Mouse (Mus musculus) kidney, postnatal 0 days (tissue): ENCODE results near the gene Rpl9-ps6. TPM values are rescaled to one million over a fixed set of nuclear protein-coding genes. Genes with fewer than 3 reads are reported as not detected.

Source experiments
- ATAC-seq: fragments of 200-750 bp; cut with Nextera tagmentation; replicated peaks from 2 replicates; pipeline ENCODE4 v1.8.0; 2017; ENCODE audit warnings: low read depth, moderate number of reproducible peaks, moderate TSS enrichment, moderate library complexity; ENCODE audit not compliant: low FRiP score
- DNase-seq: peaks from one replicate; pipeline ENCODE4 v3.0.0-alpha.2; 2016; ENCODE audit warnings: low spot score
- H3K27ac ChIP-seq: fragments of 300-500 bp; sonication (generic); 2 replicates; pipeline ENCODE4 v1.5.1; 2014; ENCODE audit warnings: mild to moderate bottlenecking
- H3K27me3 ChIP-seq: fragments of 300-500 bp; sonication (generic); 2 replicates; pipeline ENCODE4 v1.6.1; 2014; ENCODE audit warnings: low read length, mixed read lengths; ENCODE audit not compliant: insufficient read depth
- H3K36me3 ChIP-seq: fragments of 300-500 bp; sonication (generic); 2 replicates; pipeline ENCODE4 v1.6.1; 2014; ENCODE audit warnings: low read length, mixed read lengths; ENCODE audit not compliant: insufficient read depth
- H3K4me1 ChIP-seq: fragments of 300-500 bp; sonication (generic); replicated peaks from 2 replicates; pipeline ENCODE4 v1.6.1; 2014; ENCODE audit warnings: antibody characterized with exemption, low read length, mixed read lengths; ENCODE audit not compliant: insufficient read depth
- H3K4me2 ChIP-seq: fragments of 300-500 bp; sonication (generic); 2 replicates; pipeline ENCODE4 v1.6.1; 2014; ENCODE audit warnings: mild to moderate bottlenecking, low read length, moderate library complexity, mixed read lengths
- H3K4me3 ChIP-seq: fragments of 300-500 bp; sonication (generic); replicated peaks from 2 replicates; pipeline ENCODE4 v1.5.1; 2014; ENCODE audit warnings: low read depth, low read length
- H3K9ac ChIP-seq: fragments of 300-500 bp; sonication (generic); 2 replicates; pipeline ENCODE4 v1.6.1; 2014; ENCODE audit warnings: low read depth, low read length
- H3K9me3 ChIP-seq: fragments of 300-500 bp; sonication (generic); replicated peaks from 2 replicates; pipeline ENCODE4 v1.6.1; 2016; ENCODE audit warnings: low read length, inconsistent platforms, mixed read lengths
- CTCF ChIP-seq: IDR thresholded peaks from 2 replicates; pipeline ENCODE4 v1.5.1; 2016; ENCODE audit warnings: antibody characterized with exemption, low read depth, mild to moderate bottlenecking, moderate library complexity
- WGBS: fragments of 180-500 bp; shearing (Covaris S2); extraction: QIAGEN DNeasy Blood & Tissue Kit; methylation state at CpG from one replicate; pipeline ENCODE4 v1.1.7; 2014; 5-methylcytosine and 5-hydroxymethylcytosine counted together
- polyA plus RNA-seq: library from polyadenylated mRNA; unstranded; fragments of >200 nt; fragmentation: Nextera tagmentation; extraction: Ambion mirVana; gene quantifications from 2 replicates; pipeline ENCODE4 v1.2.1, GENCODE M21; 2015

The Rpl9-ps6 gene
- polyA plus RNA-seq, 1 experiment from 2014 or later: 154 TPM

GRCm38 (mm10) chr19:32506081-32506480 is 39.7 kb upstream of the Rpl9-ps6 start:
- DNase-seq: no peak
- WGBS: 83% methylated on average over 8 of the region's 8 CpGs

GRCm38 (mm10) chr19:32501414-32501813 is 35.0 kb upstream of the Rpl9-ps6 start:
- Histone ChIP-seq H3K27ac (no peak overlapping the region), H3K4me1 (no peaks in the 10 kb centered on the region), H3K9ac (no peak overlapping the region), H3K4me3 (no peak overlapping the region), H3K27me3 (no peaks in the 10 kb centered on the region), H3K9me3 (no peaks in the 10 kb centered on the region), H3K36me3 (no peaks in the 10 kb centered on the region), H3K4me2 (no peak overlapping the region)
- DNase-seq (peak; percentile 51), ATAC-seq (no peak)
- 74% methylated on average over 6 of the region's 6 CpGs for WGBS
- peak; percentile 69 for TF ChIP-seq CTCF

More at GRCm38 (mm10) chr19:32506081-32506480, 39.7 kb upstream of the Rpl9-ps6 start:
- TF ChIP-seq CTCF: no peak
- ATAC-seq: no peak
- no peaks in the 10 kb centered on the region for H3K27me3 ChIP-seq
- H3K9me3 ChIP-seq: no peaks in the 10 kb centered on the region
- no peak overlapping the region for H3K4me2 ChIP-seq
- peaks cover 3% of the 10 kb centered on the region; the same call in 1 of the 2 replicates for H3K36me3 ChIP-seq
- H3K9ac ChIP-seq: no peak overlapping the region
- H3K4me1 ChIP-seq: no peaks in the 10 kb centered on the region
- H3K27ac ChIP-seq: no peak overlapping the region
- H3K4me3 ChIP-seq: no peak overlapping the region

- Histone ChIP-seq H3K27ac (no peak overlapping the region), H3K27me3 (no peaks in the 10 kb centered on the region), H3K9me3 (no peaks in the 10 kb centered on the region), H3K36me3 (0 out of 2 replicates have a peak, but pooled peaks cover 8% of the 10 kb centered on the region), H3K9ac (no peak overlapping the region), H3K4me2 (no peak overlapping the region), H3K4me1 (no peaks in the 10 kb centered on the region), H3K4me3 (no peak overlapping the region)
- 66% methylated on average over 5 of the region's 5 CpGs for WGBS
- ATAC-seq (no peak; the same call in 1 of the 2 replicates), DNase-seq (peak; percentile 28)
- no peak for TF ChIP-seq CTCF
Measured at GRCm38 (mm10) chr19:32498002-32498401, 31.6 kb upstream of the Rpl9-ps6 start.

GRCm38 (mm10) chr19:32497411-32497810 is 31.0 kb upstream of the Rpl9-ps6 start:
- no peak overlapping the region for H3K27ac ChIP-seq
- WGBS: 78% methylated on average over 6 of the region's 6 CpGs
- DNase-seq (no peak), ATAC-seq (no peak)
- H3K27me3 ChIP-seq: no peaks in the 10 kb centered on the region
- no peak overlapping the region for H3K4me2 ChIP-seq
- no peaks in the 10 kb centered on the region for H3K4me1 ChIP-seq
- H3K4me3 ChIP-seq: no peak overlapping the region
- TF ChIP-seq CTCF: no peak
- 0 out of 2 replicates have a peak, but pooled peaks cover 8% of the 10 kb centered on the region for H3K36me3 ChIP-seq
- no peaks in the 10 kb centered on the region for H3K9me3 ChIP-seq
- no peak overlapping the region for H3K9ac ChIP-seq

- Histone ChIP-seq H3K9ac (no peak overlapping the region), H3K4me3 (no peak overlapping the region), H3K4me1 (no peaks in the 10 kb centered on the region), H3K36me3 (0 out of 2 replicates have a peak, but pooled peaks cover 8% of the 10 kb centered on the region), H3K9me3 (no peaks in the 10 kb centered on the region), H3K4me2 (no peak overlapping the region), H3K27me3 (no peaks in the 10 kb centered on the region), H3K27ac (no peak overlapping the region)
- WGBS: 85% methylated on average over 11 of the region's 11 CpGs
- DNase-seq: no peak
- ATAC-seq: no peak
- TF ChIP-seq CTCF: no peak
Measured at GRCm38 (mm10) chr19:32495034-32495433, 28.7 kb upstream of the Rpl9-ps6 start.

GRCm38 (mm10) chr19:32494611-32495010 is 28.2 kb upstream of the Rpl9-ps6 start:
- H3K36me3 ChIP-seq: 0 out of 2 replicates have a peak, but pooled peaks cover 8% of the 10 kb centered on the region
- ATAC-seq (peak; percentile 84), DNase-seq (peak; percentile 27)
- no peak overlapping the region for H3K4me3 ChIP-seq
- no peaks in the 10 kb centered on the region for H3K9me3 ChIP-seq
- no peaks in the 10 kb centered on the region for H3K4me1 ChIP-seq
- 71% methylated on average over 13 of the region's 13 CpGs for WGBS
- no peak overlapping the region for H3K27ac ChIP-seq
- H3K27me3 ChIP-seq: no peaks in the 10 kb centered on the region
- no peak for TF ChIP-seq CTCF
- no peak overlapping the region for H3K4me2 ChIP-seq
- H3K9ac ChIP-seq: no peak overlapping the region

GRCm38 (mm10) chr19:32493471-32493870 is 27.1 kb upstream of the Rpl9-ps6 start:
- Histone ChIP-seq H3K9ac (no peak overlapping the region), H3K4me1 (no peaks in the 10 kb centered on the region), H3K4me3 (no peak overlapping the region), H3K27me3 (no peaks in the 10 kb centered on the region), H3K4me2 (no peak overlapping the region), H3K9me3 (no peaks in the 10 kb centered on the region), H3K36me3 (0 out of 2 replicates have a peak, but pooled peaks cover 8% of the 10 kb centered on the region), H3K27ac (no peak overlapping the region)
- WGBS: 67% methylated on average over 8 of the region's 8 CpGs
- TF ChIP-seq CTCF: no peak
- ATAC-seq (no peak), DNase-seq (peak; percentile 11)
